Mouse (Mus musculus) embryonic fibroblast, embryonic 13.5 days (primary cell): ENCODE results near the gene Mill2.

Experiments used
- CTCF ChIP-seq: IDR thresholded peaks from 2 replicates; pipeline ENCODE4 v1.5.1; 2011; ENCODE audit warnings: mild to moderate bottlenecking, control low read depth, low read length, moderate library complexity, borderline replicate concordance; ENCODE audit not compliant: insufficient read depth
- POLR2A ChIP-seq: IDR thresholded peaks from 2 replicates; pipeline ENCODE4 v1.6.1; 2011; ENCODE audit warnings: low read depth, mild to moderate bottlenecking, control low read depth, low read length, moderate library complexity

GRCm38 (mm10) chr7:18829545-18829944 lies 10.2 kb upstream of the Mill2 start:
- TF ChIP-seq CTCF (no peak), POLR2A (no peak)
